Mouse (Mus musculus) kidney, embryonic 14.5 days (tissue): Measurements from ENCODE around the gene Tmem88. TPM values are rescaled to one million over a fixed set of nuclear protein-coding genes. Genes with fewer than 3 reads are reported as not detected.
A peak's percentile ranks its signal among the peaks of the same experiment; 100 is the strongest.

ENCODE experiments used
- ATAC-seq: fragments of 200-750 bp; cut with Nextera tagmentation; 2 replicates; pipeline ENCODE4 v1.8.0; 2017; ENCODE audit warnings: moderate number of reproducible peaks, mild to moderate bottlenecking, moderate TSS enrichment, moderate library complexity; ENCODE audit not compliant: low FRiP score, low TSS enrichment
- H3K27ac ChIP-seq: fragments of 300-500 bp; sonication (generic); 2 replicates; pipeline ENCODE4 v1.5.1; 2014; ENCODE audit warnings: low read depth, mild to moderate bottlenecking, low read length, moderate library complexity, mixed read lengths
- H3K27me3 ChIP-seq: fragments of 300-500 bp; sonication (generic); 2 replicates; pipeline ENCODE4 v1.6.1; 2014; ENCODE audit warnings: mild to moderate bottlenecking, low read length; ENCODE audit not compliant: control insufficient read depth, insufficient read depth
- H3K36me3 ChIP-seq: fragments of 300-500 bp; sonication (generic); 2 replicates; pipeline ENCODE4 v1.6.1; 2014; ENCODE audit warnings: low read length, mixed read lengths; ENCODE audit not compliant: control insufficient read depth, insufficient read depth
- H3K4me1 ChIP-seq: fragments of 300-500 bp; sonication (generic); 2 replicates; pipeline ENCODE4 v1.6.1; 2014; ENCODE audit warnings: low read length, mixed read lengths; ENCODE audit not compliant: control insufficient read depth, insufficient read depth
- H3K4me2 ChIP-seq: fragments of 300-500 bp; sonication (generic); replicated peaks from 2 replicates; pipeline ENCODE4 v1.6.1; 2014; ENCODE audit warnings: low read depth, mild to moderate bottlenecking, low read length
- H3K4me3 ChIP-seq: fragments of 300-500 bp; sonication (generic); 2 replicates; pipeline ENCODE4 v1.5.1; 2014; ENCODE audit warnings: mild to moderate bottlenecking, low read length
- H3K9ac ChIP-seq: fragments of 300-500 bp; sonication (generic); 2 replicates; pipeline ENCODE4 v1.6.1; 2014; ENCODE audit warnings: low read depth, mild to moderate bottlenecking, low read length, moderate library complexity
- H3K9me3 ChIP-seq: fragments of 300-500 bp; sonication (generic); 2 replicates; pipeline ENCODE4 v1.6.1; 2016; ENCODE audit warnings: low read length; ENCODE audit not compliant: control insufficient read depth
- WGBS: fragments of 180-500 bp; shearing (Covaris S2); extraction: QIAGEN DNeasy Blood & Tissue Kit; methylation state at CpG from one replicate; pipeline ENCODE4 v1.1.7; 2014; 5-methylcytosine and 5-hydroxymethylcytosine counted together
- polyA plus RNA-seq: library from polyadenylated mRNA; unstranded; fragments of >200 nt; fragmentation: Nextera tagmentation; extraction: Ambion mirVana; gene quantifications from 2 replicates; pipeline ENCODE4 v1.2.1, GENCODE M21; 2014

The Tmem88 gene
- polyA plus RNA-seq, 1 experiment from 2014 or later = 36.8 TPM

DNA sequence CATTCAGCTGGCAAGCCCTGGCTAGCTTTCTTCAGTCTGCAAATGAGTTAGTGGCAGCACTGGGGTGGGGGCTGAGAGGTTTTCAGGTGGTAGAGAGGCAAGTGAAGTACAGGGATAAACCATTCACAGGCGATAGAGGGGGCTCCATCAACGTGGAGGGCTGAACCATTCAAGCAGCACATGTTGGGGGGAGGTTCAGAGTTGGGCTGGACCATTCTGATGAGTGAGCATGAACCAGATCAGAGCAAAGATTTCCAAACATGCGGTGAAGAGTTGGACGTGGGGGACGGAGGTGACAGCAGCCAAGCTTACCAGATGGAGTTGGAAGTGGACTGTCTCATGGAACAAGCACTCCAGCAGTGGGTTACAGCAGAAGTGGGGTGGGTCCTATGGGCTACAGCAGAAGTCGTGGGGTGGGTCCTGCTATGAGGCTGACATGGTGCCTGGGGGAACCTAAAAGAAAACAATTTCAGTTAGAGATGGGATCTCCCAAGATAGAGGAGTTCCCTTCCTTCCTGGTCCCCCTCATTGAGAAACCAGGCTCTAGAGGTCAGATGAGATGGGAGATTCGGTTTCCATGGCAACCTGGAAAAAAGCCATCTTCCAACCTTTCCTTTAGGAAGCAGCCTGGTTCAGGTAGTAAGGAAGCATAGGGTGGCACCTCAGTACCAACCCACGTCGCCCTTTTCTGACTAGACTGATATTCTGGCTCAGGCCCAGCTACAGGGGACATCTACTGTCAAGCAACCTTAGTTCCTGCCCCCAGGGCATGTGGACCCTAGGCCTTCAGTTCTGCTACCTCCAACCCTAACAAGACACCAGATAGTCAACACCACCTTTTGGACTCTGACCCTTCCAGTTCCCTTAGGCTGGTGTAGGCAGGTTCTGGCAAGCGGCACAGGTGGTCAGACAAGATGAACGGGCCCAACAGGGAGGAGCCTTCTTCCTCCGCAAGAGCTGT lies 15.5 kb upstream of the Tmem88 start, which contains the start of gene Kdm6b:
Gene Kdm6b (minus strand): TSS at position 455 of the 961 bp plus-strand sequence.
- peak within 1 kb of the TSS; percentile 95 for H3K4me2 ChIP-seq
- peaks cover 14% of the 10 kb centered on the region for H3K36me3 ChIP-seq
- peak within 1 kb of the TSS; percentile 85 for H3K4me3 ChIP-seq
- no peak for ATAC-seq
- 27% methylated on average over 12 of the region's 12 CpGs for WGBS
- peaks cover 47% of the 10 kb centered on the region for H3K4me1 ChIP-seq
- H3K9me3 ChIP-seq = no peaks in the 10 kb centered on the region
- peak within 1 kb of the TSS; percentile 45; the same call in 1 of the 2 replicates for H3K9ac ChIP-seq
- H3K27me3 ChIP-seq = no peaks in the 10 kb centered on the region
- H3K27ac ChIP-seq = peak within 1 kb of the TSS; percentile 95

DNA sequence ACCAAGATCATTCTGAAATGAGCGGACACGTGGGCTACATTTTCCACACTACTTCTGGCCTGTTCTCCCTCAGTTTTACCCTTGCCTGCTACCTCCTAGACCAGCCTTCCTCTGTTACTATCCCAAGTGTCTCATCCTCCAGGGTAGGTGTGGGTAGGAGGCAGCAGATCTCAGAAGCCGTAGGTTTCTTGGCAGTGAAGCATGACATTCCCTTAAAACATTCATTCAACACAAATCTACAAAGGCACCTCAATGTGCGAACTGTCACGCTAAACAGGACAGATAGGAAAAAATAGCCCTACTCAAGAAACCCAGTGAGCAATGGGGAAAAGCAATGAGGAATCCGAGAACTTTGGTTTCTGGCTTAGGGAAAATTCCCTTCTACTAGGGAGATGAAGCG lies 14.5 kb upstream of the Tmem88 start:
- H3K4me1 ChIP-seq = peaks cover 56% of the 10 kb centered on the region
- H3K27ac ChIP-seq = no peak overlapping the region
- peak overlapping the region; percentile 8; the same call in 1 of the 2 replicates for H3K9ac ChIP-seq
- ATAC-seq = no peak
- no peaks in the 10 kb centered on the region for H3K27me3 ChIP-seq
- H3K4me2 ChIP-seq = peak overlapping the region; percentile 68
- peak overlapping the region; percentile 85 for H3K4me3 ChIP-seq
- 53% methylated on average over 7 of the region's 7 CpGs for WGBS
- H3K36me3 ChIP-seq = peaks cover 21% of the 10 kb centered on the region
- no peaks in the 10 kb centered on the region for H3K9me3 ChIP-seq

- Histone ChIP-seq H3K9me3 (no peaks in the 10 kb centered on the region), H3K36me3 (peaks cover 30% of the 10 kb centered on the region), H3K4me3 (peak overlapping the region; percentile 85), H3K4me2 (peak overlapping the region; percentile 68), H3K9ac (peak overlapping the region; percentile 90), H3K27ac (peak overlapping the region; percentile 99), H3K4me1 (peaks cover 50% of the 10 kb centered on the region), H3K27me3 (no peaks in the 10 kb centered on the region)
- WGBS = under 1% methylated on average over 33 of the region's 39 CpGs
- ATAC-seq = no peak
These were observed 13.6 kb upstream of the Tmem88 start for GRCm38 (mm10) chr11:69411538-69412203.

- Histone ChIP-seq H3K9ac (peak overlapping the region; percentile 90), H3K27me3 (no peaks in the 10 kb centered on the region), H3K9me3 (no peaks in the 10 kb centered on the region), H3K27ac (peak overlapping the region; percentile 99), H3K36me3 (peaks cover 35% of the 10 kb centered on the region), H3K4me2 (peak overlapping the region; percentile 68), H3K4me3 (peak overlapping the region; percentile 85), H3K4me1 (peaks cover 47% of the 10 kb centered on the region)
- under 1% methylated on average over 26 of the region's 26 CpGs for WGBS
- ATAC-seq = peak; percentile 56
These were observed 13.1 kb upstream of the Tmem88 start for GRCm38 (mm10) chr11:69411073-69411535.

DNA sequence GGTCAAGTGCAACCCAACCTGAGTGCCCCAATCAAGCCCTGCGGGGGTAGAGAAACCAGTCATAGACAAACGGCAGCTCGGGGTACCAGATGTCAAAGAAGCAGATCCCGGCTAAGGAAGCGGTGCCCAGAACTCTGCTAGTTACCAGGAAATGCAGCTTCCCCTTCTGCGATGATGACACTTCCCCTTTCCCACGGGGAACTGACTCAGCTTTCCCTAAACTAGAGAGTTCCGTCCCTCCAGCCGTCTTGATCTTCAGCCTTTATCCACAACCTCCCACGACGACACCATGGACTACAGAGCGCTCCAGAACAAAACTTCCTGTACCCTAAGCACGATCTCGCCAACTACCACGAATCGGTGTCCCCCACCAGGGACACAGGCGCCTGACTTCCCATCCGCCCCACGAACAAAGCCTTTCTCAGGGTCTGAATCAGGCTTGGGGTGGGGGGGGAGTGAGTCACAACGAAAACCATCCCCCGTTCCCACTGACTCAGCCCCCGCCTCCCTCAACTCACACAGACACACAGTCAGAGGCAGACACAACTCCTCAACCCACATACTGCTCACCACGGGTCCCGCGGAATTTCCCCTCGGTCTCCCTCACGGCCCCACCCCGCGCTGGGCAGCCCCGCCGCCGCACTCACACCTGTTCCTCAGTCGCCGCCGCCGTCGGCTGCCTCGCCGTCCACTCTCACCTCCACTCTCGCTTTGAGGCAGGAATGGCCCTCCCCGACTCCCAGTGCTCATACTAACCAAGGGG lies 12.5 kb upstream of the Tmem88 start:
- peak overlapping the region; percentile 68 for H3K4me2 ChIP-seq
- no peaks in the 10 kb centered on the region for H3K9me3 ChIP-seq
- peak overlapping the region; percentile 90 for H3K9ac ChIP-seq
- peak overlapping the region; percentile 85 for H3K4me3 ChIP-seq
- H3K36me3 ChIP-seq = peaks cover 41% of the 10 kb centered on the region
- no peaks in the 10 kb centered on the region for H3K27me3 ChIP-seq
- ATAC-seq = peak; percentile 7; the same call in 1 of the 2 replicates
- peaks cover 47% of the 10 kb centered on the region for H3K4me1 ChIP-seq
- under 1% methylated on average over 41 of the region's 41 CpGs for WGBS
- H3K27ac ChIP-seq = peak overlapping the region; percentile 99

GRCm38 (mm10) chr11:69410045-69410309 lies 11.9 kb upstream of the Tmem88 start:
- Histone ChIP-seq H3K9ac (peak overlapping the region; percentile 90), H3K4me3 (peak overlapping the region; percentile 85), H3K9me3 (no peaks in the 10 kb centered on the region), H3K27me3 (no peaks in the 10 kb centered on the region), H3K27ac (peak overlapping the region; percentile 99), H3K4me1 (peaks cover 45% of the 10 kb centered on the region), H3K4me2 (peak overlapping the region; percentile 68), H3K36me3 (peaks cover 47% of the 10 kb centered on the region)
- WGBS = under 1% methylated on average over 18 of the region's 18 CpGs
- no peak for ATAC-seq

- Histone ChIP-seq H3K36me3 (peaks cover 51% of the 10 kb centered on the region), H3K27me3 (no peaks in the 10 kb centered on the region), H3K9ac (peak overlapping the region; percentile 90), H3K27ac (peak overlapping the region; percentile 99), H3K4me2 (peak overlapping the region; percentile 68), H3K4me1 (peaks cover 41% of the 10 kb centered on the region), H3K9me3 (no peaks in the 10 kb centered on the region), H3K4me3 (peak overlapping the region; percentile 85)
- peak; percentile 41; the same call in 1 of the 2 replicates for ATAC-seq
- under 1% methylated on average over 41 of the region's 46 CpGs for WGBS
These were observed 11.5 kb upstream of the Tmem88 start for GRCm38 (mm10) chr11:69409378-69410044.
